Mouse (Mus musculus) heart, postnatal 14 days (tissue): Measurements from ENCODE around the gene Gpr61. TPM values are rescaled to one million over a fixed set of nuclear protein-coding genes. Genes with fewer than 3 reads are reported as not detected.

Experiments used
- total RNA-seq, 2 experiments: library from RNA; stranded (reverse); gene quantifications; 2 replicates each; pipeline ENCODE4 v1.2.3; 2021

Gene Gpr61
- total RNA-seq, 2 experiments from 2014 or later, result not detected

Other genes with a start within 250 kb of the Gpr61 start
- gene Gstm7, start 223.1 kb downstream of the Gpr61 start, total RNA-seq, result 10 to 100 TPM; 38.0 to 43.9 TPM
- 1 to 10 TPM; 1.8 to 2.2 TPM for gene Gstm6, start 211.1 kb downstream of the Gpr61 start, total RNA-seq
- not detected for gene Gstm3, start 185.6 kb downstream of the Gpr61 start, total RNA-seq
- 10 to 100 TPM; 53.0 to 70.5 TPM for gene Gstm2, start 168.4 kb downstream of the Gpr61 start, total RNA-seq
- 100 to 1,000 TPM in 1 of 2 experiments, 10 to 100 TPM in 1; 94.2 to 113 TPM for gene Gstm1, start 136.9 kb downstream of the Gpr61 start, total RNA-seq
- gene Gstm4, start 110.0 kb downstream of the Gpr61 start, total RNA-seq, result 10 to 100 TPM in 1 of 2 experiments, 1 to 10 TPM in 1; 9.2 to 10.1 TPM
- 1 to 10 TPM; 7.5 to 8.7 TPM for gene Ampd2, start 68.2 kb downstream of the Gpr61 start, total RNA-seq
- gene Gnat2, start 62.1 kb downstream of the Gpr61 start, total RNA-seq, result under 1 TPM in 1 of 2 experiments, not detected in 1; 0.34 TPM
- gene Gnai3, start 8.7 kb downstream of the Gpr61 start, total RNA-seq, result 10 to 100 TPM; 25.0 to 30.2 TPM
- gene Amigo1, start 31.5 kb upstream of the Gpr61 start, total RNA-seq, result 10 to 100 TPM in 1 of 2 experiments, 1 to 10 TPM in 1; 9.0 to 10.1 TPM
- 1 to 10 TPM; 5.0 to 5.1 TPM for gene Cyb561d1, start 46.3 kb upstream of the Gpr61 start, total RNA-seq
- 1 to 10 TPM; 2.9 to 3.0 TPM for gene Atxn7l2, start 56.1 kb upstream of the Gpr61 start, total RNA-seq
- gene Sypl2, start 71.8 kb upstream of the Gpr61 start, total RNA-seq, result under 1 TPM; 0.36 to 0.46 TPM
- 10 to 100 TPM; 58.9 to 62.4 TPM for gene Psma5, start 102.0 kb upstream of the Gpr61 start, total RNA-seq
- 10 to 100 TPM; 19.8 to 24.1 TPM for gene Sort1, start 129.2 kb upstream of the Gpr61 start, total RNA-seq
- gene Mybphl, start 210.0 kb upstream of the Gpr61 start, total RNA-seq, result 10 to 100 TPM; 18.9 to 53.7 TPM
- gene Psrc1, start 229.0 kb upstream of the Gpr61 start, total RNA-seq, result 1 to 10 TPM; 1.1 to 1.7 TPM